Mouse (Mus musculus) left cerebral cortex, postnatal 4 days (tissue): ENCODE measurements around the gene Cdk2ap2. TPM values are rescaled to one million over a fixed set of nuclear protein-coding genes. Genes with fewer than 3 reads are reported as not detected.
A peak's percentile ranks its signal among the peaks of the same experiment; 100 is the strongest.

Experiments
- DNase-seq: peaks from one replicate; pipeline ENCODE4 v3.0.0-alpha.2; 2022
- intact Hi-C: fragments of 180-260 bp; cut with DNase I; formaldehyde crosslinking; loops from one replicate; pipeline ENCODE4 v1.15.1; 2025
- total RNA-seq, 2 experiments: library from RNA; stranded (reverse); gene quantifications; 2 replicates each; pipeline ENCODE4 v1.2.3; 2021

Gene Cdk2ap2
- total RNA-seq, 2 experiments from 2014 or later, result 27.5 to 28.3 TPM

GRCm38 (mm10) chr19:4091383-4091782 lies 5.6 kb upstream of the Cdk2ap2 start:
- intact Hi-C loops, result no loop called here

GRCm38 (mm10) chr19:4092750-4093149 lies 4.2 kb upstream of the Cdk2ap2 start:
- intact Hi-C loops, result no loop called here
- DNase-seq, result no peak

More at GRCm38 (mm10) chr19:4091383-4091782, 5.6 kb upstream of the Cdk2ap2 start:
- no peak for DNase-seq

- intact Hi-C loops, result no loop called here
Observed at GRCm38 (mm10) chr19:4093772-4094171, 3.2 kb upstream of the Cdk2ap2 start.

GRCm38 (mm10) chr19:4094348-4094747 lies 2.6 kb upstream of the Cdk2ap2 start:
- intact Hi-C loops, result no loop called here
- no peak for DNase-seq

More at GRCm38 (mm10) chr19:4093772-4094171, 3.2 kb upstream of the Cdk2ap2 start:
- no peak for DNase-seq

GRCm38 (mm10) chr19:4094774-4095303 lies 2.1 kb upstream of the Cdk2ap2 start:
- intact Hi-C loops, result no loop called here
- no peak for DNase-seq

GRCm38 (mm10) chr19:4095802-4096201 lies 1.2 kb upstream of the Cdk2ap2 start:
- intact Hi-C loops, result no loop called here

GRCm38 (mm10) chr19:4097441-4097825 lies 451 bp downstream of the Cdk2ap2 start:
- intact Hi-C loops, result no loop called here

More at GRCm38 (mm10) chr19:4095802-4096201, 1.2 kb upstream of the Cdk2ap2 start:
- no peak for DNase-seq

GRCm38 (mm10) chr19:4098426-4098825 lies 1.4 kb downstream of the Cdk2ap2 start:
- intact Hi-C loops, result no loop called here
- no peak for DNase-seq

More at GRCm38 (mm10) chr19:4097441-4097825, 451 bp downstream of the Cdk2ap2 start:
- no peak for DNase-seq

- intact Hi-C loops, result no loop called here
- peak; percentile 90 for DNase-seq
Observed at GRCm38 (mm10) chr19:4099056-4099455, 2.1 kb downstream of the Cdk2ap2 start.

- peak; percentile 41 for DNase-seq
- intact Hi-C loops, result no loop called here
Observed at GRCm38 (mm10) chr19:4099837-4100717, 3.1 kb downstream of the Cdk2ap2 start, which contains the start of gene Pitpnm1. Pitpnm1 (plus strand) TSS chr19:4099998.

- intact Hi-C loops, result no loop called here
- peak; percentile 60 for DNase-seq
Observed at GRCm38 (mm10) chr19:4100718-4101261, 3.8 kb downstream of the Cdk2ap2 start.

GRCm38 (mm10) chr19:4101466-4101865 lies 4.5 kb downstream of the Cdk2ap2 start:
- intact Hi-C loops, result no loop called here
- DNase-seq, result no peak

GRCm38 (mm10) chr19:4102049-4102448 lies 5.1 kb downstream of the Cdk2ap2 start:
- no peak for DNase-seq
- intact Hi-C loops, result no loop called here

GRCm38 (mm10) chr19:4102626-4103025 lies 5.6 kb downstream of the Cdk2ap2 start:
- intact Hi-C loops, result no loop called here

GRCm38 (mm10) chr19:4103294-4103693 lies 6.3 kb downstream of the Cdk2ap2 start:
- no peak for DNase-seq
- intact Hi-C loops, result no loop called here

More at GRCm38 (mm10) chr19:4102626-4103025, 5.6 kb downstream of the Cdk2ap2 start:
- no peak for DNase-seq

GRCm38 (mm10) chr19:4103792-4104191 lies 6.8 kb downstream of the Cdk2ap2 start:
- intact Hi-C loops, result no loop called here

GRCm38 (mm10) chr19:4104675-4105194 lies 7.8 kb downstream of the Cdk2ap2 start:
- intact Hi-C loops, result no loop called here
- DNase-seq, result no peak

More at GRCm38 (mm10) chr19:4103792-4104191, 6.8 kb downstream of the Cdk2ap2 start:
- DNase-seq, result no peak

- intact Hi-C loops, result no loop called here
- no peak for DNase-seq
Observed at GRCm38 (mm10) chr19:4106654-4107053, 9.7 kb downstream of the Cdk2ap2 start.

- intact Hi-C loops, result no loop called here
- no peak for DNase-seq
Observed at GRCm38 (mm10) chr19:4108535-4108934, 11.6 kb downstream of the Cdk2ap2 start.

- intact Hi-C loops, result no loop called here
- DNase-seq, result no peak
Observed at GRCm38 (mm10) chr19:4112063-4112960, 15.3 kb downstream of the Cdk2ap2 start.
